Mouse (Mus musculus): ENCODE measurements around the gene Gm20905. TPM values are rescaled to one million over a fixed set of nuclear protein-coding genes. Genes with fewer than 3 reads are reported as not detected.
"Not testable (repeated sequence)": the region's sequence is repeated elsewhere in the genome, so short reads cannot be mapped to it uniquely, and the experiment has no call there.

Gene Gm20905
- polyA plus RNA-seq (2015; fragmentation: Nextera tagmentation; extraction: Ambion mirVana) = not detected in 2 replicates

GRCm38 (mm10) chrY:37259503-37259902 lies at the start of gene Gm20905:
Gene Gm20905 (minus strand): TSS chrY:37259603.
- H3K27me3 ChIP-seq (replicated peaks); H3K36me3 ChIP-seq (replicated peaks); H3K4me3 ChIP-seq; H3K9ac ChIP-seq; H3K4me1 ChIP-seq; H3K27ac ChIP-seq; H3K4me2 ChIP-seq; H3K9me3 ChIP-seq; ATAC-seq (replicated peaks): not testable (repeated sequence)
- WGBS = no CpG with 5 or more reads among the region's 6 CpGs
